Mouse (Mus musculus) spleen, postnatal 36 days (tissue): ENCODE data around the gene Cc2d2a.

Experiments
- DNase-seq, 2 experiments: peaks; one replicate each; pipeline ENCODE4 v3.0.0; 2022; ENCODE audit warnings: low spot score in 2 of 2, mixed read lengths in 1 of 2

The Cc2d2a gene

GRCm38 (mm10) chr5:43661997-43662961 lies at the start of gene Cc2d2a:
Gene Cc2d2a (plus strand): TSS chr5:43662346.
- DNase-seq: no peak

DNA sequence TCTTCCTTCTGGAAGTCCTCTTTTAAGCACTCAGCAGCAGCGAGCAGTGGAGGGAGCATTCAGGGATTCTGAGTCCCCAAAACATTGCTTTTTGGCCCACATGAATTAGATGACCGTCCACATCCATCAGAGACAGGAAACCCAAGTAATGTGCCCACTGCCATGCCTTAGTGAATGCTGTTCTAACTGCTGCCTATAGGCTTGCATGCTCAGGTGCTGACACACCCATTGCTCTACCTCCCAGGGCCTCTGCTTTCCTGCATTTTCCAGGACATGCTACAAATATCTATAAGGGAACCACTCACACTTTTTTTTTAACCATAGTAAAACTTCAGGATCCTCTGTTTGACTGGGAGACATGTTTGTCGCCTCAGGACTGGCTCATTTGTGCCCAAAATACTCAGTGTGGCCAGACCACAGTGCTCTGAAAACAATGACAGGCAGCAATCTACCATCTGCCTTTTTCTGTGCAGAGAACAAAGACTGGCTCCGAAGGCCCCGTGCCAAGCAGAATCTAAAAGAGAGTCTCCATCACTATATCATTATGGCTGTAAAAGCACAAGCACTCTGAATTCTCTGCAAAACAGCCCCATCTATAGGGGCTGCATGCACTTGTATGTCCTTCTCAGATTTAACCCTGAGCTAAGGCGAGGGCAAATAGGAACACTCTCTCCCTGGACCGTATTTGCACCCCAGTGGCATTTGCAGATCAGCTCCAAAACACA lies 40.4 kb upstream of the Cc2d2a start:
- DNase-seq: no peak

GRCm38 (mm10) chr5:43625407-43625806 lies 36.7 kb upstream of the Cc2d2a start:
- DNase-seq: no peak

DNA sequence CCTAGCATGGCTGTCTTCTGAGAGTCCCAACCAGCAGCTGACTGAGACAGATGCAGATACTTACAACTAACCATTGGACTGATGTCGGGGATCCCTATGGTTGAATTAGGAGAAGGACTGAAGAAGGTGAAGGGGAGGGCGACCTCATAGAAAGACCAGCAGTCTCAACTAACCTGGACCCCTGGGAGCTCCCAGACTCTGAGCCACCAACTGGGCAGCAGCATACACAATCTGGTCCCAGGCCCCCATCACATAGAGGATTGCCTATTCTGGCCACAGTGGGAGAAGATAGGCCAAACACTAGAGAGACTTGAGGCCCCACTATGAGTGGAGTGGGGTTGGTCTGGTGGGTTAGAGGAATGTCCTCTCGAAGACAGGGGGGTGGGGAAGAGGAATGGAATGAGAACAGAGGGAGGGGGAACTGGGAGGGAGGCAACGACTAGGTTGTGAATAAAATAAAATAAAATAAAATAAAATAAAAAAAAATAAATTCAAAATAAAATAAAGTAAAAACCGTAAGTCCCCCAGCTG lies 28.0 kb upstream of the Cc2d2a start:
- DNase-seq: no peak

DNA sequence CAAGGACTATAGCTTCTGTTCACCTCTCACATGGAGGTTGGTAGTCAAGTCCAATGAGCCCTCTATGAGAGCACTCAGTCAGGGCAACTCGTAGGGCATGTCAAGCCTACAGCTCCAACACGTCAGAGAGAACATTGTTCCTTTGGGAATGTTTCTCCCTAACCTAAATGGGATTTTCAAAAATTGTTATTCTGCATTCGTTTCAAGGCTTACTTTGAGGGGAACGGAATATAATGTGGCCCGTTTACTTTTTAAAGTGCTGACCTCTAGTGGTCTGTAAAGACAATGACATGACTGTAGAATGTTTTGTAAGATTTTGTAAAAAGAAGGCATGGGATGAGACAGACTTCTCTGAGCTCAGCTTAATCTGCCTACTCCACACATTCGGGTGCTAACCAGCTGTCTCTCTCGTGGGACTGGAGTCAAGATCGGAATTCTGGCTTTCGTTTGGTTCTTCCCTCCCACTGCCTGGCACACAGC lies 27.5 kb upstream of the Cc2d2a start:
- no peak for DNase-seq

GRCm38 (mm10) chr5:43645020-43645419 lies 17.1 kb upstream of the Cc2d2a start:
- no peak for DNase-seq

DNA sequence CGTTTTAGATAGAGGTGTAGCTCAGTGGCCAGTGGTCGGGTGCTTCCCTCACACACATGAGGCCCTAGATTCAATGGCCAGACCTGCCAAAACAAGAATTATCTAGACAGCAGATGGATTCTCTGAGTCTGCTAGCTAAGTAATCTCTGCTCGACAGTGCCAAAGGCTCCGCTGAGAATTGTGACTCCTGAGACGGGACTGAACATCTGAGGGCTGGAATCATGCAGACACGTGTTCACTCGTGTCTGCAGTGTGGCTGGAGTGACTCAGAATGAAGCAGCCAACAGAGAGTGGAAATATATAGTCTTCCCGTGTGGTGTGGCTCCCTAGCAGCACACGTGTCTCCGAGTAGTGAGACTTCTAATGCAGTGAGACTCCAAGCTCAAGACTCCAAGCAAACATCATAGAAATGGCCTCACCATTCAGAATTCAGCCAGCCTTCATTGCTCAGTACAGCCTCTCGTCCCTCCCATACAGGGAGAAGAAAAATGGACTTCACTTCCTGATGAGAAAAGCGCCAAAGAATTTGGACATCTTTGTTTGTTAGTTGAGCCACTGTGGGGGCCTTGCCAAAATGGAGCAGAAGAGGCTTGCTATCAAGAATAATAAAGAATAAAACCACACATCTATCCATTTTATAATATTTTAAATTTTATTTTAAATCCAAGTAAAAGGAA lies 14.9 kb upstream of the Cc2d2a start:
- DNase-seq: no peak

- DNase-seq: no peak
Measured at GRCm38 (mm10) chr5:43661498-43661897, 648 bp upstream of the Cc2d2a start.

- no peak for DNase-seq
Measured at GRCm38 (mm10) chr5:43663531-43663930, 1.4 kb downstream of the Cc2d2a start.

GRCm38 (mm10) chr5:43665144-43665543 lies 3.0 kb downstream of the Cc2d2a start:
- DNase-seq: no peak

GRCm38 (mm10) chr5:43669118-43669645 lies 7.0 kb downstream of the Cc2d2a start:
- no peak for DNase-seq

- DNase-seq: peak; percentile 4 to 16
Measured at GRCm38 (mm10) chr5:43672177-43672911, 10.2 kb downstream of the Cc2d2a start.

- no peak for DNase-seq
Measured at GRCm38 (mm10) chr5:43673083-43673482, 10.9 kb downstream of the Cc2d2a start.

DNA sequence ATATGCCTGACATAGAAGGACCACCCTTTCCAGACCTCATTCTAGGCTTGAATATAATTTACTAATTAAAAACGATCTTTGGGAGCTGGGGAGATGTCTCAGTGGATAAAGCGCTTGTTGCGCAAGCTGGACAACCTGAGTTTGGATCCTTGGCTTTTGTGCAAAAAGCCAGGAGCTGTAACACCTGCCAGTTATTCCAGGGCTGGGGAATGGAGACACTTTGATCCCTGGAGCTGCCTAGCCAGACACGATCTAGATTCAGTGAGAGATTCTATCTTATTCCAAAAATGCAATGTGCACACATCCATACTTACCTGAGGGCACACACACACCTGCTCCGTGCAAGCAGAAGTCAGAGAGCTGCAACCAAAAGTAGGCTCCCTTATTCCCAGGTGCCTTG lies 23.3 kb downstream of the Cc2d2a start:
- no peak for DNase-seq

- DNase-seq: no peak
Measured at GRCm38 (mm10) chr5:43692489-43692888, 30.3 kb downstream of the Cc2d2a start.

DNA sequence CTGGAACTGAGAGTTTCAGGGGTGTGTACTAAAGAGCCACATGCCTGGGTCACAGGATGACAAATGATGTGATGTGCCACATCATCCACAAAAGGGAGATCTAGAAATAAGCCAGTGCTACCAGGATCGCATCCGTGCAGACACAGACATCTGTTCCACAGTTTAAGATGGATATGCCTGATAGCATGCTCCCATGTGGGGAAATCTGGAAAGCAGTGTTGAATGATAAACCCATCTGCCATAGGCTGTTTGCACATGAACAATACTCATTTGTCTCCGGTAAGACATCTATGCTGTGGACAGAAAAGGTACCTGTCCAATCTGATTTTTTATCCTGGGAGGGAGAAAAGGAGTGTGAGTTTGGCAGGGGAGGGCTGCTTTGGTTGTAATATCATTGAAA lies 35.0 kb downstream of the Cc2d2a start:
- no peak for DNase-seq

DNA sequence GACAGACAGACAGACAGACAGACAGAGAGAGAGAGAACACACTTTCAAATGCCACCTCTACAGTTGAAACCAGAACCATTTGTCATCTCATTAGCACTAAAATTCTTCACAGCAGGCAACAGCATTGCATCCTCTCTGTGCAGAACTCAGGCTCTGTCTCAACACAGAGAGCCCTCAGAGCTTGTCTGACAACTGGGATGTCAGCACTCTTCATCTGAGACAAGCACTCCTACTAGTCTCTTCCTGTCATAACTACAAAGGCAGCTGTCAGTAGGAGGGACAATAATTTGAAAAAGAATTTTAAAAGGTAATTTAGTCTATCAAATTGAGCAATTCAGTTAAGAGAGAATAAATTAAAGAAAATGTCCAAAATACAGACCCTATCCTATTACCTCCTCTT lies 37.1 kb downstream of the Cc2d2a start:
- no peak for DNase-seq

DNA sequence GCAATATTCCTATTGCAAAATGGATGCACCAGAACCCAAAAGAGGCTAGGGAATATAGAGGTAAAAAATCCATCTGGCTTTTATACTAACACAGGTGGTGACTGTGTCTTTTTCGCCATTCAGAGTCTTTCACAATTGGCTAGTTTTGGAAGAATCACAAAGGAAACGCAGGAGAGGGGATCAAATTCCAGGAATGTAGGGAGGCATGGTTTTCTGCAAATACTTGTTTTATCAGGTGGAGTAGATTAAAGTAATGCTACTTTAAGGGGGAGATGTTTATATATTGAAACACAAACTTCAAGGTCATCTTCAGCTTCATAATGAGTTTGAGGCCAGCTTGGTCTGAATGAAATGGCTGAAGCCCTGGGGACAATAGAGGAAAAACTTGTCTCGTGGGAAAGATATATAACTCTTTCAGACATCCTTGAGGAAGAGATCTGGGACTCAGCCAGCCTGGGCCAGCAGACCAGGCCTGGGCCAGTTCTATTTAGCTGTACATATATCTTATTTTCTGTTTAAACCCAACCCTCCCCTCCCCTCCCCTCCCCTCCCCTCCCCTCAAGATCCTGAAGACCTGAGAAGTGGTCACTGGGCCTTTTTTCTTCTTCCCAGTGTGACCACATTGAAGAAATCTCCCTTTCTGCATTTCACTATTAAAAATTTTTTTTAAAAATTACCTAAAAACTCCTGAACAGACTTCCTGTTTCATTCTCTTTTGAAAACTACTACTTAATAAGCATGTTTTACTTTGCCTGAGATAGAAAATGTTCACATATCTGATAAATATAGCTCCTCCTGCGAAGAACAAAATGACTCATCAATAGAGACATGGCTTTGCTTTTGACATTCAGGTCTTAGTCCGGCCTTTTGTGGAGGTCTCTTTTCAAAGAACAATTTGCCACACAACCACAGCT lies 59.6 kb downstream of the Cc2d2a start:
- no peak for DNase-seq

GRCm38 (mm10) chr5:43722452-43722783 lies 60.3 kb downstream of the Cc2d2a start:
- no peak for DNase-seq

DNA sequence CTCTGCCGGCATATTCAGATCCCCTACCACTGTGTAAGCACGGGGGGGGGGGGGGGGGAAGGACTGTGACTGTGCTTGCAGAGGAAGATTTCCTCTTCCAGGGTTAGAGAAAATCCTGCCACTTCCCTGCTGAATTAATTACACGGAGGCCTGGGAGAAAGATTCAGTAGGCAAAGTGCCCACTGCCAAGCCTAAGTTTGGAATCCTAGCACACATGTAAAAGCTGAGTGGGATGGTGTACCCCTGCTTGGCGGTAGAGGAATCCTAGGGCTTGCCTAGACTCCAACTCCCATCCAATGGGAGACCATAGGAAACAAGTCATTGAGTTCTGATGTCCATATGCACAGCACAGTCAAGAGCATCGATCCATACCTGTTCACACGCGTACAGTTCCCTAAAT lies 61.7 kb downstream of the Cc2d2a start:
- no peak for DNase-seq
